Mouse (Mus musculus) forebrain, embryonic 15.5 days (tissue): ENCODE data around the gene Use1. TPM values are rescaled to one million over a fixed set of nuclear protein-coding genes. Genes with fewer than 3 reads are reported as not detected.
A peak's percentile ranks its signal among the peaks of the same experiment; 100 is the strongest.

Experiments
- ATAC-seq: fragments of 200-750 bp; cut with Nextera tagmentation; replicated peaks from 2 replicates; pipeline ENCODE4 v1.8.0; 2017; ENCODE audit warnings: mild to moderate bottlenecking, moderate TSS enrichment, moderate library complexity
- H3K27ac ChIP-seq: fragments of 300-500 bp; sonication (generic); replicated peaks from 2 replicates; pipeline ENCODE4 v1.5.1; 2015; ENCODE audit warnings: mild to moderate bottlenecking, inconsistent platforms
- H3K27me3 ChIP-seq: fragments of 300-500 bp; sonication (generic); 2 replicates; pipeline ENCODE4 v1.6.1; 2015; ENCODE audit warnings: inconsistent platforms
- H3K36me3 ChIP-seq: fragments of 300-500 bp; sonication (generic); 2 replicates; pipeline ENCODE4 v1.6.1; 2015; ENCODE audit warnings: mild to moderate bottlenecking, inconsistent platforms
- H3K4me1 ChIP-seq: fragments of 300-500 bp; sonication (generic); 2 replicates; pipeline ENCODE4 v1.6.1; 2015; ENCODE audit warnings: inconsistent platforms
- H3K4me2 ChIP-seq: fragments of 300-500 bp; sonication (generic); replicated peaks from 2 replicates; pipeline ENCODE4 v1.6.1; 2015; ENCODE audit warnings: mild to moderate bottlenecking, inconsistent platforms
- H3K4me3 ChIP-seq: fragments of 300-500 bp; sonication (generic); 2 replicates; pipeline ENCODE4 v1.5.1; 2015; ENCODE audit warnings: mild to moderate bottlenecking, inconsistent platforms
- H3K9ac ChIP-seq: fragments of 300-500 bp; sonication (generic); replicated peaks from 2 replicates; pipeline ENCODE4 v1.6.1; 2015; ENCODE audit warnings: mild to moderate bottlenecking, inconsistent platforms
- H3K9me3 ChIP-seq: fragments of 300-500 bp; sonication (generic); 2 replicates; pipeline ENCODE4 v1.6.1; 2016; ENCODE audit warnings: inconsistent platforms
- WGBS: fragments of 180-500 bp; shearing (Covaris S2); methylation state at CpG from one replicate; pipeline ENCODE4 v1.1.7; 2015; ENCODE audit warnings: mixed read lengths; 5-methylcytosine and 5-hydroxymethylcytosine counted together
- polyA plus RNA-seq: library from polyadenylated mRNA; unstranded; fragments of >200 nt; fragmentation: Nextera tagmentation; extraction: Ambion mirVana; gene quantifications from 2 replicates; pipeline ENCODE4 v1.2.1, GENCODE M21; 2015

Use1 gene
- polyA plus RNA-seq, 1 experiment from 2014 or later: 98.4 TPM

GRCm38 (mm10) chr8:71395071-71395470 is 28.4 kb downstream of the Use1 start:
- peaks cover 13% of the 10 kb centered on the region for H3K36me3 ChIP-seq
- no peaks in the 10 kb centered on the region for H3K27me3 ChIP-seq
- H3K27ac ChIP-seq: no peak overlapping the region
- no peak for ATAC-seq
- 90% methylated on average over 10 of the region's 10 CpGs for WGBS
- H3K9ac ChIP-seq: no peak overlapping the region
- H3K4me1 ChIP-seq: peaks cover 17% of the 10 kb centered on the region
- no peak overlapping the region for H3K4me3 ChIP-seq
- no peak overlapping the region for H3K4me2 ChIP-seq
- no peaks in the 10 kb centered on the region for H3K9me3 ChIP-seq

- H3K9me3 ChIP-seq: no peaks in the 10 kb centered on the region
- H3K4me3 ChIP-seq: peak within 1 kb of the TSS; percentile 68
- peaks cover 15% of the 10 kb centered on the region for H3K36me3 ChIP-seq
- H3K27me3 ChIP-seq: no peaks in the 10 kb centered on the region
- WGBS: 89% methylated on average over 9 of the region's 9 CpGs
- no peak for ATAC-seq
- no peak within 1 kb of the TSS; the same call in 1 of the 2 replicates for H3K9ac ChIP-seq
- H3K4me2 ChIP-seq: peak within 1 kb of the TSS; percentile 45
- peak within 1 kb of the TSS; percentile 76 for H3K27ac ChIP-seq
- peaks cover 17% of the 10 kb centered on the region for H3K4me1 ChIP-seq
Measured at GRCm38 (mm10) chr8:71395629-71396028, 29.0 kb downstream of the Use1 start, which contains the start of gene Ushbp1. TSS of gene Ushbp1 (minus strand) at chr8:71395802.

GRCm38 (mm10) chr8:71396639-71397305 is 30.1 kb downstream of the Use1 start, which contains the start of gene Babam1:
TSS of gene Babam1 (plus strand) at chr8:71396861.
- no peaks in the 10 kb centered on the region for H3K27me3 ChIP-seq
- H3K27ac ChIP-seq: peak within 1 kb of the TSS; percentile 76
- peak within 1 kb of the TSS; percentile 68 for H3K4me3 ChIP-seq
- peaks cover 16% of the 10 kb centered on the region for H3K36me3 ChIP-seq
- H3K9ac ChIP-seq: peak within 1 kb of the TSS; percentile 65
- H3K9me3 ChIP-seq: no peaks in the 10 kb centered on the region
- peak within 1 kb of the TSS; percentile 78 for H3K4me2 ChIP-seq
- ATAC-seq: peak; percentile 99
- under 1% methylated on average over 34 of the region's 34 CpGs for WGBS
- H3K4me1 ChIP-seq: peaks cover 17% of the 10 kb centered on the region

GRCm38 (mm10) chr8:71397701-71398100 is 31.1 kb downstream of the Use1 start:
- H3K4me2 ChIP-seq: peak overlapping the region; percentile 78
- no peaks in the 10 kb centered on the region for H3K27me3 ChIP-seq
- no peak overlapping the region for H3K27ac ChIP-seq
- H3K4me3 ChIP-seq: peak overlapping the region; percentile 68
- H3K9ac ChIP-seq: 0 out of 2 replicates have a peak overlapping the region, but pooled peaks have one; percentile 4
- no peak for ATAC-seq
- WGBS: 89% methylated on average over 12 of the region's 12 CpGs
- peaks cover 17% of the 10 kb centered on the region for H3K4me1 ChIP-seq
- H3K9me3 ChIP-seq: no peaks in the 10 kb centered on the region
- peaks cover 16% of the 10 kb centered on the region for H3K36me3 ChIP-seq

- Histone ChIP-seq H3K27me3 (no peaks in the 10 kb centered on the region), H3K9ac (no peak overlapping the region), H3K4me1 (peaks cover 17% of the 10 kb centered on the region), H3K27ac (no peak overlapping the region), H3K36me3 (peaks cover 16% of the 10 kb centered on the region), H3K4me3 (no peak overlapping the region), H3K9me3 (no peaks in the 10 kb centered on the region), H3K4me2 (no peak overlapping the region)
- no peak for ATAC-seq
- 90% methylated on average over 2 of the region's 2 CpGs for WGBS
Measured at GRCm38 (mm10) chr8:71400826-71401225, 34.2 kb downstream of the Use1 start.

- no peak for ATAC-seq
- Histone ChIP-seq H3K36me3 (peaks cover 16% of the 10 kb centered on the region), H3K4me1 (peaks cover 19% of the 10 kb centered on the region), H3K4me2 (no peak overlapping the region), H3K27ac (no peak overlapping the region), H3K9me3 (no peaks in the 10 kb centered on the region), H3K9ac (no peak overlapping the region), H3K4me3 (no peak overlapping the region), H3K27me3 (no peaks in the 10 kb centered on the region)
Measured at GRCm38 (mm10) chr8:71401454-71401853, 34.8 kb downstream of the Use1 start.

GRCm38 (mm10) chr8:71402446-71402964 is 35.9 kb downstream of the Use1 start:
- H3K4me1 ChIP-seq: peaks cover 23% of the 10 kb centered on the region
- WGBS: 85% methylated on average over 9 of the region's 9 CpGs
- H3K27ac ChIP-seq: no peak overlapping the region
- H3K4me2 ChIP-seq: no peak overlapping the region
- H3K9me3 ChIP-seq: no peaks in the 10 kb centered on the region
- ATAC-seq: no peak
- H3K4me3 ChIP-seq: no peak overlapping the region
- no peak overlapping the region for H3K9ac ChIP-seq
- no peaks in the 10 kb centered on the region for H3K27me3 ChIP-seq
- H3K36me3 ChIP-seq: peaks cover 16% of the 10 kb centered on the region

- Histone ChIP-seq H3K4me3 (no peak overlapping the region), H3K36me3 (peaks cover 13% of the 10 kb centered on the region), H3K4me1 (peaks cover 19% of the 10 kb centered on the region), H3K9me3 (no peaks in the 10 kb centered on the region), H3K27me3 (no peaks in the 10 kb centered on the region), H3K4me2 (no peak overlapping the region), H3K27ac (no peak overlapping the region), H3K9ac (no peak overlapping the region)
- ATAC-seq: no peak
- WGBS: 94% methylated on average over 6 of the region's 6 CpGs
Measured at GRCm38 (mm10) chr8:71403107-71403885, 36.6 kb downstream of the Use1 start.

- H3K9me3 ChIP-seq: no peaks in the 10 kb centered on the region
- ATAC-seq: no peak
- H3K9ac ChIP-seq: no peak overlapping the region
- H3K4me2 ChIP-seq: no peak overlapping the region
- no peak overlapping the region for H3K4me3 ChIP-seq
- 90% methylated on average over 8 of the region's 8 CpGs for WGBS
- H3K27me3 ChIP-seq: no peaks in the 10 kb centered on the region
- no peak overlapping the region for H3K27ac ChIP-seq
- peaks cover 19% of the 10 kb centered on the region for H3K4me1 ChIP-seq
- H3K36me3 ChIP-seq: peaks cover 10% of the 10 kb centered on the region; the same call in 1 of the 2 replicates
Measured at GRCm38 (mm10) chr8:71404011-71404410, 37.4 kb downstream of the Use1 start.

GRCm38 (mm10) chr8:71404951-71405351 is 38.3 kb downstream of the Use1 start:
- ATAC-seq: no peak
- no peak overlapping the region for H3K27ac ChIP-seq
- WGBS: 85% methylated on average over 9 of the region's 9 CpGs
- H3K36me3 ChIP-seq: peaks cover 6% of the 10 kb centered on the region; the same call in 1 of the 2 replicates
- H3K4me3 ChIP-seq: no peak overlapping the region
- H3K9ac ChIP-seq: no peak overlapping the region
- H3K4me2 ChIP-seq: no peak overlapping the region
- peaks cover 19% of the 10 kb centered on the region for H3K4me1 ChIP-seq
- H3K9me3 ChIP-seq: no peaks in the 10 kb centered on the region
- H3K27me3 ChIP-seq: no peaks in the 10 kb centered on the region

GRCm38 (mm10) chr8:71405401-71406098 is 38.9 kb downstream of the Use1 start, which contains the start of gene Ankle1:
TSS of gene Ankle1 (plus strand) at chr8:71406010.
- Histone ChIP-seq H3K9me3 (no peaks in the 10 kb centered on the region), H3K27ac (no peak within 1 kb of the TSS), H3K4me1 (peaks cover 19% of the 10 kb centered on the region), H3K4me3 (peak within 1 kb of the TSS; percentile 44), H3K9ac (peak within 1 kb of the TSS; percentile 35), H3K36me3 (peaks cover 5% of the 10 kb centered on the region; the same call in 1 of the 2 replicates), H3K4me2 (peak within 1 kb of the TSS; percentile 72), H3K27me3 (no peaks in the 10 kb centered on the region)
- 14% methylated on average over 33 of the region's 33 CpGs for WGBS
- ATAC-seq: peak; percentile 92
